8 mouse cellular contexts compared by ENCODE assay signal in genomic region chr2:83813273-83813892, GRCm38 (mm10). TPM values are rescaled to one million over a fixed set of nuclear protein-coding genes. Genes with fewer than 3 reads are reported as not detected.
DNase-seq lines count a peak whose midpoint lies in the region; ATAC-seq and TF ChIP-seq lines count a peak whose summit lies in the region.

No protein-coding gene starts in this region.

- no peak overlapping the region; the same call in 1 of the 2 replicates for H3K9ac ChIP-seq in heart, adult 2 months (ENCODE audit: low read depth, low read length)
- peak overlapping the region; percentile 83 for H3K9ac ChIP-seq in embryonic facial prominence, embryonic 13.5 days
- H3K9ac ChIP-seq in limb, embryonic 12.5 days (replicated peaks) = peak overlapping the region; percentile 88

- no peak for TF ChIP-seq POLR2A in heart, adult 2 months (IDR thresholded peaks at IDR 0.05; ENCODE audit: insufficient read depth, low read depth, low read length)

- intact Hi-C loops in heart, adult 2 months (cut with DNase I) = no loop called here

- TF ChIP-seq EP300 in heart, adult 2 months (IDR thresholded peaks at IDR 0.05; ENCODE audit: insufficient read depth, low read depth, low read length) = no peak

- no peaks in the 10 kb centered on the region for H3K9me3 ChIP-seq in heart, embryonic 10.5 days
- H3K9me3 ChIP-seq in embryonic facial prominence, embryonic 13.5 days = no peaks in the 10 kb centered on the region
- H3K9me3 ChIP-seq in limb, embryonic 12.5 days = no peaks in the 10 kb centered on the region

- peaks cover 25% of the 10 kb centered on the region; the same call in 1 of the 2 replicates for H3K27me3 ChIP-seq in heart, embryonic 10.5 days (ENCODE audit: insufficient read depth, poor library complexity, severe bottlenecking)
- peaks cover 4% of the 10 kb centered on the region; the same call in 1 of the 2 replicates for H3K27me3 ChIP-seq in heart, adult 2 months (ENCODE audit: control insufficient read depth, insufficient read depth, low read length)
- H3K27me3 ChIP-seq in embryonic facial prominence, embryonic 13.5 days = no peaks in the 10 kb centered on the region
- no peaks in the 10 kb centered on the region for H3K27me3 ChIP-seq in limb, embryonic 12.5 days

- WGBS in heart, embryonic 10.5 days = 19% methylated on average over 10 of the region's 10 CpGs
- 16% methylated on average over 10 of the region's 10 CpGs for WGBS in heart, adult 2 months
- 16% methylated on average over 9 of the region's 10 CpGs for WGBS in embryonic facial prominence, embryonic 13.5 days
- WGBS in limb, embryonic 12.5 days = 17% methylated on average over 10 of the region's 10 CpGs

- H3K4me1 ChIP-seq in heart, embryonic 10.5 days = peaks cover 9% of the 10 kb centered on the region; the same call in 1 of the 2 replicates
- H3K4me1 ChIP-seq in heart, adult 2 months (ENCODE audit: control insufficient read depth, insufficient read depth, low read length) = no peaks in the 10 kb centered on the region
- peaks cover 13% of the 10 kb centered on the region for H3K4me1 ChIP-seq in embryonic facial prominence, embryonic 13.5 days
- peaks cover 5% of the 10 kb centered on the region; the same call in 1 of the 2 replicates for H3K4me1 ChIP-seq in limb, embryonic 12.5 days (replicated peaks)

- DNase-seq in heart, embryonic 10.5 days (ENCODE audit: low spot score) = no peak
- no peak for DNase-seq in heart, adult 2 months
- DNase-seq in A20 (ENCODE audit: low read depth, low spot score) = peak; percentile 8
- DNase-seq in right cerebral cortex, postnatal 14 days = peak; percentile 22
- no peak for DNase-seq in adrenal gland, postnatal 36 days

- H3K4me3 ChIP-seq in heart, embryonic 10.5 days = peak overlapping the region; percentile 87
- H3K4me3 ChIP-seq in heart, adult 2 months = no peak overlapping the region
- H3K4me3 ChIP-seq in embryonic facial prominence, embryonic 13.5 days = peak overlapping the region; percentile 67
- H3K4me3 ChIP-seq in limb, embryonic 12.5 days (replicated peaks) = peak overlapping the region; percentile 75

- H3K79me2 ChIP-seq in heart, adult 2 months (replicated peaks; ENCODE audit: control insufficient read depth, insufficient read depth, low read length) = no peaks in the 10 kb centered on the region

- H3K27ac ChIP-seq in heart, embryonic 10.5 days = 0 out of 2 replicates have a peak overlapping the region, but pooled peaks have one; percentile 88
- no peak overlapping the region for H3K27ac ChIP-seq in heart, adult 2 months
- H3K27ac ChIP-seq in embryonic facial prominence, embryonic 13.5 days = no peak overlapping the region
- no peak overlapping the region for H3K27ac ChIP-seq in limb, embryonic 12.5 days

- TF ChIP-seq CTCF in heart, adult 2 months (IDR thresholded peaks at IDR 0.05) = no peak

- no peak for ATAC-seq in embryonic facial prominence, embryonic 13.5 days (ENCODE audit: insufficient number of reproducible peaks, insufficient read depth, low FRiP score, low TSS enrichment, low read depth)
- ATAC-seq in limb, embryonic 12.5 days (ENCODE audit: insufficient number of reproducible peaks, insufficient read depth, low FRiP score, low TSS enrichment, low read depth) = 0 out of 2 replicates have a peak, but pooled peaks have one; percentile 8
- no peak for ATAC-seq in erythroid progenitor cell, adult 5-6 weeks (replicated peaks; ENCODE audit: low FRiP score, poor library complexity, severe bottlenecking)

- peak overlapping the region; percentile 78 for H3K4me2 ChIP-seq in embryonic facial prominence, embryonic 13.5 days
- H3K4me2 ChIP-seq in limb, embryonic 12.5 days = peak overlapping the region; percentile 75

- H3K36me3 ChIP-seq in heart, embryonic 10.5 days = no peaks in the 10 kb centered on the region
- H3K36me3 ChIP-seq in heart, adult 2 months (ENCODE audit: control insufficient read depth, insufficient read depth, low read length) = no peaks in the 10 kb centered on the region
- no peaks in the 10 kb centered on the region for H3K36me3 ChIP-seq in embryonic facial prominence, embryonic 13.5 days
- no peaks in the 10 kb centered on the region for H3K36me3 ChIP-seq in limb, embryonic 12.5 days

RNA-seq across cellular contexts. Expression of gene Fam171b, which starts 0.9 kb away (rescaled TPM):
- 2.6 and 4.3 TPM in 2 replicates for polyA plus RNA-seq in heart, embryonic 10.5 days (2016; fragmentation: Nextera tagmentation; extraction: Ambion mirVana)
- 1 to 10 TPM in 1 of 2 experiments, under 1 TPM in 1; 0.77 to 1.0 TPM for total RNA-seq in heart, adult 2 months (2021)
- polyA plus RNA-seq in heart, adult 2 months (2012; rRNA removed) = 0.31 and 0.67 TPM in 2 replicates
- polyA plus RNA-seq in embryonic facial prominence, embryonic 13.5 days (2015; fragmentation: Nextera tagmentation; extraction: Ambion mirVana) = 15.2 and 16.9 TPM in 2 replicates
- 18.3 TPM in 2 replicates for polyA plus RNA-seq in limb, embryonic 12.5 days (2016; fragmentation: Nextera tagmentation; extraction: Ambion mirVana)
- not detected in 2 replicates for total RNA-seq in erythroid progenitor cell, adult 5-6 weeks (2015; ENCODE audit: low replicate concordance)
- not detected in 2 replicates for total RNA-seq in erythroid progenitor cell, adult 5-6 weeks (2017; ENCODE audit: low replicate concordance)
- 1 to 10 TPM; 3.8 to 4.0 TPM for total RNA-seq in adrenal gland, postnatal 36 days (2021)

Comparison
In these comparisons a context has a peak if more than half of its experiments do, and no peak if none do; other contexts are left out.
1. DNase-seq: peak in A20 (single experiment) and right cerebral cortex, postnatal 14 days (single experiment); none in heart, embryonic 10.5 days (single experiment), heart, adult 2 months (0 of 2) and adrenal gland, postnatal 36 days (0 of 2).